Mouse (Mus musculus): Measurements from ENCODE around the gene Them7. TPM values are rescaled to one million over a fixed set of nuclear protein-coding genes. Genes with fewer than 3 reads are reported as not detected.

Gene Them7
- polyA plus RNA-seq, 1 experiment from 2014 or later = 1.1 TPM

DNA sequence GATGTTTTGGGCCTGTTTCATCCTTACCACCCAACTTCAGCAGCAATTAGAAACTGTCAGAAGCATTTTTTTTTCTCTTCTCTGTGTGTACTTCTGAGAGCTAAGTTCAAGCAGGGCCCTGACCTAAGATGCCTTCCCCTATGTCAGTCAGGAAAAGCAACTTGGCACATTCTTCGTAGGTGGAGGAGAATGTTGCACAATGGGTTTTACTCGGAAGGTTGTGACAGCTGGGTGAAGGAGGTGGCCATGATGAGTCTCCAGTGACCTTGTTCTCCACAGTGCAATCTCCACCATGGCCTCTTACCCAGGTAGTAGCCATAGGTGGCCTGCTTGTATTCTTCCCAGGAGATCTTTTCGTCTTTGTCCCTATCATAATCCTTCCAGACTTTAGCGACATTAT is 170.3 kb downstream of the Them7 start:
- no peaks in the 10 kb centered on the region for H3K27me3 ChIP-seq (replicated peaks)
- no peak overlapping the region for H3K4me2 ChIP-seq
- H3K9me3 ChIP-seq (replicated peaks) = no peaks in the 10 kb centered on the region
- H3K4me3 ChIP-seq = no peak overlapping the region
- no peak overlapping the region for H3K9ac ChIP-seq
- no peak overlapping the region for H3K27ac ChIP-seq (ENCODE audit: poor library complexity, severe bottlenecking)
- peaks cover 42% of the 10 kb centered on the region for H3K4me1 ChIP-seq (replicated peaks)
- no peak for ATAC-seq (ENCODE audit: insufficient number of reproducible peaks, low FRiP score)
- 76% methylated on average over 4 of the region's 4 CpGs for WGBS
- H3K36me3 ChIP-seq = peaks cover 61% of the 10 kb centered on the region

DNA sequence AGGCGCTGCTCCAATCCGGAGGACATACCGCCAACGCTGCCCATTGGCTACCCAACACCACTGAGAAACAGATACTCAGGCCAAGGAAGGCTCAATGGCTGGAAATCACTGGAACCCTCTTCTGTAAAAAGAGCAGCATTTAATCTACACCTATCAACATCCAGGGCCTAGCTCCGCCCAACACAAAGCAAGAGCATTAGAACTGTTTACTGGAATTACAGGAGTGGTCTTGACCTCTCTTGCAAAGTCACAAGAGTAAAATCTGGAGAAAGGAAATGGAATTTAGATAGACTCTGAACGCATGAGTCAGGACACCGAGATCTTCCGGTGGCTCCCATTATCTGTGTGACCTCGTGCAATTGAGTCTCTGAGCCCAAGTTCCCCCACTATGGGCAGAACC is 171.9 kb downstream of the Them7 start:
- H3K27ac ChIP-seq (ENCODE audit: poor library complexity, severe bottlenecking) = no peak overlapping the region
- no peak overlapping the region for H3K9ac ChIP-seq
- H3K36me3 ChIP-seq = peaks cover 46% of the 10 kb centered on the region
- no peaks in the 10 kb centered on the region for H3K27me3 ChIP-seq (replicated peaks)
- H3K9me3 ChIP-seq (replicated peaks) = no peaks in the 10 kb centered on the region
- H3K4me2 ChIP-seq = peak overlapping the region; percentile 87; the same call in 1 of the 2 replicates
- H3K4me3 ChIP-seq = no peak overlapping the region
- ATAC-seq (ENCODE audit: insufficient number of reproducible peaks, low FRiP score) = no peak
- peaks cover 46% of the 10 kb centered on the region for H3K4me1 ChIP-seq (replicated peaks)
- WGBS = 66% methylated on average over 9 of the region's 9 CpGs

DNA sequence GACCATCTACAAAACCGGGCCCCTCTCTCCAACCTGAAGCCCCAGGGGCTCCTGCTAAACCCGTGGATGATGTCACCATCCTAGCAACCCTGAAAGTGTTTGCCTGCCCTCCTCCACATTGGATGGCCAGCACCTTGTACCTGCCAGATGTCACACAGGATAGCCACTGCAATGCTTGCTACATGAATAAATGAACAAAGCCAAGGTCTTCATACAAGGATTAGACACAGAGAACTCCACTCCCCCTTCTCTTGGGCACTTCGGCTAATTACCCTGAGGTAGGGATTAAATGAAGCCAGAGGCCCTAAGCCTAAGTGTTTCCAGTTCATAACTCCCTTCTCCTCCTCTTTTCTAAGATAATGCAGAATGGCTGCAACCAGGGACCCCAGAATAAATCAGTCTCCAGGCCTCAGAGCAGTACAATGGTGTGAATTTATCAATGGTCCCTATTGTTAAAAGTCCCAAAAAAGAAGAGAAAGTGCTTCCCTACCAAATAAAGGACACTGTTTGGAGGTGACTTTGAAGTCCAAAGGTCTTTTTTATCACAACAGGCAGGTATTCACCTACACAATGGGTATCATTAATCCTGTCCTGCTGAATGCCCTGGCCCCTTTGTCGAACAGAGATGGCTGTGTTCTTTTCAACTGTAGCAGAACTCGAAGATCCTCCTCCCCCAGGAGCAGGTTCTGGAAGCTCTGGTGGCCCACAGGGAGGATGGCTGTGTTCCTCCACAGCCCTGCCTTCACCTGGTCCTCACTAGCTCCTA is 173.5 kb downstream of the Them7 start:
- Histone ChIP-seq H3K9me3 (replicated peaks) (no peaks in the 10 kb centered on the region), H3K4me1 (replicated peaks) (peaks cover 46% of the 10 kb centered on the region), H3K4me3 (peak overlapping the region; percentile 86), H3K27me3 (replicated peaks) (no peaks in the 10 kb centered on the region; the same call in 1 of the 2 replicates), H3K9ac (peak overlapping the region; percentile 94), H3K36me3 (peaks cover 31% of the 10 kb centered on the region), H3K4me2 (peak overlapping the region; percentile 87), H3K27ac (ENCODE audit: poor library complexity, severe bottlenecking) (peak overlapping the region; percentile 94; the same call in 1 of the 2 replicates)
- WGBS = 34% methylated on average over 5 of the region's 5 CpGs
- no peak for ATAC-seq (ENCODE audit: insufficient number of reproducible peaks, low FRiP score)

DNA sequence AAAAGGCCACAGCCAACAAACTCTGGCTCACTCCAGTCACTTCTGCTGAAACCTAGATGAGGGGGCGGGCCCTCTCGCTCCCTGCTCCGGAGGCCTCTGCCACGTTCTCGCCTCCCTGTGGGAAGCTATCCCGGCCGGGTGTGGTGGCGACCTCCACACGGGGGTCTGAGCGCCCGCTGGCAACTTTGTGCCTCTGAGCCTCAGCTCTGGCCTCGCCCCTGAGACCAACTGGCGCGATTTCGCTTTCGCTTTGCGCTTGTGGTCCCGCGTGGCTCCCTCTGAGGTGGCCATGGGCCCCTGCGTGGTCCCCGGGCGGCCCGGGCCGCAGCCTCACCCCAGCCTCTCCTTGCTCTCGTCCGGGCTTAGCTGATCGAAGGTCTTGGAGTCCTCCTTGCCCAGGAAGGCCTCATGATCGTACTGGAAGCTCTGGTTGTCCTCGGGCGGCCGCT is 174.5 kb downstream of the Them7 start:
- no peaks in the 10 kb centered on the region for H3K9me3 ChIP-seq (replicated peaks)
- under 1% methylated on average over 31 of the region's 31 CpGs for WGBS
- peak overlapping the region; percentile 94 for H3K9ac ChIP-seq
- peaks cover 20% of the 10 kb centered on the region for H3K36me3 ChIP-seq
- peaks cover 38% of the 10 kb centered on the region for H3K4me1 ChIP-seq (replicated peaks)
- peak; percentile 67 for ATAC-seq (ENCODE audit: insufficient number of reproducible peaks, low FRiP score)
- peak overlapping the region; percentile 87 for H3K4me2 ChIP-seq
- H3K27ac ChIP-seq (ENCODE audit: poor library complexity, severe bottlenecking) = peak overlapping the region; percentile 94
- H3K4me3 ChIP-seq = peak overlapping the region; percentile 86
- no peaks in the 10 kb centered on the region; the same call in 1 of the 2 replicates for H3K27me3 ChIP-seq (replicated peaks)

DNA sequence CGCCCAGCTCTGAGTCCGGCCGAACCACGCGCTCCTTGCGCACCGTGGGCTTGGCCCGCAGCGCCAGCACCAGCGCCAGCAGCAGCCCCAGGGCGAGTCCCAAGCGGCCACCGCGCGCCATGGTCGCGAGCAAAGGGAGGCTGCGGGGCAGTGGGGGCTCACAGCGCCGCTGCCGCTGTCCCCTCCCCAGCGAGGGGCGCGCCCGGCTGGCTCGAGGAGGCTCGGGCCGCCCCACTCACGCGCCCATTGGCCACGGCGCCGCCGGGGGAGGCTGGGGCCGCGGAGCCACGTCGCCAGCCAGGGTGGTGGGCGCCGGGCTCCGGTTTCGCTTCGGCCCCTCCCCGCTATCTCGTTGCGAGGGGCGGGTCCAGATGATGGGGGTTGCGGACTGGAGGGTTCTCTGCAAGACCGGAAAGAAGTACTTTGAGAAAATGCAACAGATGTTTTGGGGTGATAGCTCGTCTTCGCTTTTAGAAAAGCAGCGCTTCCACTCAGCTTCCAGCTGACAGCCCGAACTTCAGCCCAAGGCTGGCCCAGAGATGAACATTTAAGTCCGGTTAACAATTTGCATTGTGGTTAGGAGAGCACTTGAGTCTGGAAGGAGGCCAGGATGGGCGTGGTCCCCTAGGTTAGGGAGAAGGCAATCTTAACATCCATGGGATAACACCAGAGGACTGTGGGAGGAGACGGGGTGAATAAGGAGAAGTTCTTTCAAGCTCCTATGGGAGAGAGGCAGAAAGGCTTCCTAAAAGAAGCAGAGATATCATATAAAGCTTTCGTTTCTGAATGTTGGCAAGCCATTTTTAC is 175.2 kb downstream of the Them7 start, which contains the start of gene Rcn1:
Gene Rcn1 (minus strand): TSS at position 235 of the 807 bp plus-strand sequence.
- H3K9ac ChIP-seq = peak within 1 kb of the TSS; percentile 94
- H3K27me3 ChIP-seq (replicated peaks) = no peaks in the 10 kb centered on the region; the same call in 1 of the 2 replicates
- peak; percentile 95 for ATAC-seq (ENCODE audit: insufficient number of reproducible peaks, low FRiP score)
- WGBS = 1% methylated on average over 53 of the region's 57 CpGs
- H3K4me3 ChIP-seq = peak within 1 kb of the TSS; percentile 86
- peaks cover 14% of the 10 kb centered on the region for H3K36me3 ChIP-seq
- H3K27ac ChIP-seq (ENCODE audit: poor library complexity, severe bottlenecking) = peak within 1 kb of the TSS; percentile 94
- H3K9me3 ChIP-seq (replicated peaks) = no peaks in the 10 kb centered on the region
- peaks cover 38% of the 10 kb centered on the region for H3K4me1 ChIP-seq (replicated peaks)
- peak within 1 kb of the TSS; percentile 87 for H3K4me2 ChIP-seq

DNA sequence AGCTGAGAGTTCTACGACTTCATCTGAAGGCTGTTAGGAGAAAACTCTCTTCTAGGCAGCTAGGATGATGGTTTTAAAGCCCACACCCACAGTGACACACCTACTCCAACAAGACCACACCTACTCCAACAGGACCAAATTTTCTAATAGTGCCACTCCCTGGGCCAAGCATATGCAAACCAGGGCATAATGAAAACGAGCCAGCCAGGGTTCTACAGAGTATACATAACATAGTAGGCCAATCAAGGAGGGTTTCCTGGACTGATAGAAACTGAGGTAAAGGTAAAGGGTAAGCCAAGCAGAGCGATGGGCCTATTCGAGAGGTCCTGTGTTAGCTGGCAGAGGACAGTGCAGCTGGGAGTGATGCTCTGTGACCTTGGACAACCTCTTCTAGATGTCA is 176.4 kb downstream of the Them7 start:
- Histone ChIP-seq H3K27ac (ENCODE audit: poor library complexity, severe bottlenecking) (no peak overlapping the region), H3K4me1 (replicated peaks) (peaks cover 31% of the 10 kb centered on the region), H3K36me3 (peaks cover 4% of the 10 kb centered on the region; the same call in 1 of the 2 replicates), H3K4me2 (no peak overlapping the region), H3K4me3 (no peak overlapping the region), H3K9me3 (replicated peaks) (no peaks in the 10 kb centered on the region), H3K9ac (no peak overlapping the region), H3K27me3 (replicated peaks) (no peaks in the 10 kb centered on the region; the same call in 1 of the 2 replicates)
- ATAC-seq (ENCODE audit: insufficient number of reproducible peaks, low FRiP score) = no peak
- 86% methylated on average over 4 of the region's 4 CpGs for WGBS

DNA sequence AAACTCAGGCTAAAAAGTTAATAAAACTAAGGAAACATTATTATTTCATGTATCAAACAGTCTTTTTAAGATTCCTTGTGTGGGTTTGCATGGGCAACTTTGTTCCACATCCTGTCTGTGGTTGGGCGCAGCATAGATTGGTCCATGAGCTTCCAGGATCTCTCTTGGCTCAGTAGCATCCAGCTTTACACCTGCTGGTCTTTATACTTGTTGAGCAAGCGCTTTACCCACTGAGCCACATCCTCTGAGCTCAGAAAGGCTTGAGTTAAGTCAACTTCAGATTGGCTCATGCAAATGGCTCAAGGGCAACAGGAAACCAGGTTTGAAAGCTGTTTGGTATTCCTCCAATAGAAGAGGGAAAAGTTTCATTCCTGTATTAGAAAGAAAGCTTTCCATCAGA is 178.1 kb downstream of the Them7 start:
- Histone ChIP-seq H3K4me1 (replicated peaks) (peaks cover 15% of the 10 kb centered on the region), H3K4me2 (no peak overlapping the region), H3K9ac (no peak overlapping the region), H3K27me3 (replicated peaks) (no peaks in the 10 kb centered on the region; the same call in 1 of the 2 replicates), H3K9me3 (replicated peaks) (no peaks in the 10 kb centered on the region), H3K4me3 (no peak overlapping the region), H3K36me3 (no peaks in the 10 kb centered on the region), H3K27ac (ENCODE audit: poor library complexity, severe bottlenecking) (no peak overlapping the region)
- WGBS = 79% methylated on average over 2 of the region's 2 CpGs
- no peak for ATAC-seq (ENCODE audit: insufficient number of reproducible peaks, low FRiP score)

DNA sequence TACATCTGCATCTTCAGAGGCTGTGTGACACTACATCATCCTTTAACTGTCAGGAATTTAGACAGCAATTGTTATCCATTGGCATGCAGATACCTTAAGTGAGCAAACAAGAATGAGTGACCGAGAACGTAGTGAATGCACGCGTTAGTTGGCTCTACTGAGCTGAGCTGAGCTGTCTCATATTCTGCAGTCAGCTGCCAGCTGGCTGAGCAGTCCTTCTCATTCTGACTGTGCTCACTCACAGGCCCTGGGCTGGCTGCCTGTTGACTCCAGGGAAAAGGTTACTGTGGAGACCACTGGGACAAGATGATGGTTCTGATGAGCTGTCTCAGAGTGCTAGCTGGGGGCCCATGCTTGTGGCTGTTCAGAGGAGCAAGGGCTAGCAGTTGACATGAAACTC is 184.4 kb downstream of the Them7 start:
- no peaks in the 10 kb centered on the region for H3K27me3 ChIP-seq (replicated peaks)
- 55% methylated on average over 4 of the region's 4 CpGs for WGBS
- H3K4me2 ChIP-seq = no peak overlapping the region
- H3K9me3 ChIP-seq (replicated peaks) = no peaks in the 10 kb centered on the region
- no peak overlapping the region for H3K4me3 ChIP-seq
- ATAC-seq (ENCODE audit: insufficient number of reproducible peaks, low FRiP score) = no peak
- no peaks in the 10 kb centered on the region for H3K36me3 ChIP-seq
- H3K4me1 ChIP-seq (replicated peaks) = peaks cover 5% of the 10 kb centered on the region; the same call in 1 of the 2 replicates
- H3K27ac ChIP-seq (ENCODE audit: poor library complexity, severe bottlenecking) = no peak overlapping the region
- no peak overlapping the region for H3K9ac ChIP-seq

DNA sequence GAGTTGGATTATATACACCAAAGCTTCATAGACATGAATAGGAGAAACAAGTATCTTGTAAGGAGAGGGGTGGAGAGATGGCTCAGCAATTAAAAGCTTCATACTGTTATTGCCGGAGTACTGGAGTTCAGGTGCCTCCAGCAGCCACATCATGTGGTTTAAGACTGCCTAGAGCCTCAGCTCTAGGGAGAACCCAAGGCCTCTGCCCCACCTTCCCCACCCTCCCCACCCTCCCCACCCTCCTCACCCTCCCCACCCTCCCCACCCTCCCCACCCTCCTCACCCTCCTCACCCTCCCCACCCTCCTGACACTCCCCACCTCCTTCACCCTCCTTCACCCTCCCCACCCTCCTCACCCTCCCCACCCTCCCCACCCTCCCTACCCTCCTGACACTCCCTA is 185.1 kb downstream of the Them7 start:
- no peak overlapping the region for H3K4me2 ChIP-seq
- no peaks in the 10 kb centered on the region for H3K27me3 ChIP-seq (replicated peaks)
- 83% methylated on average over 1 of the region's 1 CpGs for WGBS
- no peaks in the 10 kb centered on the region for H3K9me3 ChIP-seq (replicated peaks)
- H3K4me1 ChIP-seq (replicated peaks) = peaks cover 10% of the 10 kb centered on the region
- H3K9ac ChIP-seq = no peak overlapping the region
- H3K36me3 ChIP-seq = no peaks in the 10 kb centered on the region
- no peak for ATAC-seq (ENCODE audit: insufficient number of reproducible peaks, low FRiP score)
- H3K27ac ChIP-seq (ENCODE audit: poor library complexity, severe bottlenecking) = no peak overlapping the region
- H3K4me3 ChIP-seq = no peak overlapping the region

DNA sequence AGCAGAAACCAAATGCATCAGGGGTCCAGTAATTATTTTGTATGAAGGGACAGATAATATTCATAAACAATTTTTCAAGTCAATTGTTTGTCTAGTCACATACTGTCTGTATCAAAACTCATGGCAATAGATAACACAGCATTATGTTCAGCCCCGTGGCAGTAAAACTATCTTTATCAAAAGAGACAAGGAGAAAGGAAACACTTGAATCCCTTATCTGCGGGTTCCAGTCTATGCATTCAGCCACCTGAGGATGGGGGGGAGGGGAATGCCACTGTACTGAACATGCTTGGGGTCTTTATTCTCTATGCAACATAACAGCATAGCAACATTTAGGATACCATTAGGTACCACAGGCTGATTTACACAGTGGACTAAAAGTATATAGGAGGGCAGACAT is 190.2 kb downstream of the Them7 start:
- no peaks in the 10 kb centered on the region for H3K36me3 ChIP-seq
- no peak overlapping the region for H3K27ac ChIP-seq (ENCODE audit: poor library complexity, severe bottlenecking)
- H3K9ac ChIP-seq = no peak overlapping the region
- no peaks in the 10 kb centered on the region for H3K9me3 ChIP-seq (replicated peaks)
- 0 out of 2 replicates have a peak, but pooled peaks cover 5% of the 10 kb centered on the region for H3K27me3 ChIP-seq (replicated peaks)
- 19% methylated on average over 2 of the region's 2 CpGs for WGBS
- no peak overlapping the region for H3K4me2 ChIP-seq
- ATAC-seq (ENCODE audit: insufficient number of reproducible peaks, low FRiP score) = no peak
- peaks cover 21% of the 10 kb centered on the region for H3K4me1 ChIP-seq (replicated peaks)
- H3K4me3 ChIP-seq = no peak overlapping the region

DNA sequence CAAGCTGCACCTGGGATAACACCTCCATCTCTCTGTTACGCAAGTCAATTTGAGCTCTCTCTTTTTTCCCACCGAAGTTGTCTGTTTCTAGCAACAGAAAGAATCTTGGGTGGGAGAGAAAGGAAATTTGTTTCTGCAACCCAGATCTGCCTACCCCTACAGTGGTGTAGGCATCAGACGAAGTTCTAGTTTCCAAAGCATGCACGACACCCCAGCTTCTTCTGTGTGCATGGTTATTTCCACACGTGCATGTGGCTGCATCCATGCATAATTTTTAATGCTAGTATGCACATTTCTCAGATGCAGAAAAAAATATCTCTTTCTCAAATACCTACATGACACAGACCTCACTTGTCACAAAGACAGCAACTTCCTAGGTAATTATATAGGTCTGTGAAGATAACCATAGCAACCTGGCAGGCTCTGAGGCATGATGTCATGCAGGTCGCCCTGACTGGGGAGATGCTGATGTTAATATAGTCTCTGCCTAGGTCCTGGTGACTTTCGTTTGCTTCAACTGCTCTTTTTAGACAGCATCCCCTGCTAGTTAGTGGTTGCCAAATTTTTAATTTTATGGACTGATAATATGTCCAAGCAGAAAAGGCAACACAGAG is 192.0 kb downstream of the Them7 start:
- WGBS = 71% methylated on average over 7 of the region's 7 CpGs
- Histone ChIP-seq H3K27me3 (replicated peaks) (0 out of 2 replicates have a peak, but pooled peaks cover 5% of the 10 kb centered on the region), H3K4me3 (no peak overlapping the region), H3K36me3 (no peaks in the 10 kb centered on the region), H3K4me1 (replicated peaks) (peaks cover 21% of the 10 kb centered on the region), H3K9me3 (replicated peaks) (no peaks in the 10 kb centered on the region), H3K27ac (ENCODE audit: poor library complexity, severe bottlenecking) (no peak overlapping the region), H3K9ac (no peak overlapping the region), H3K4me2 (no peak overlapping the region)
- no peak for ATAC-seq (ENCODE audit: insufficient number of reproducible peaks, low FRiP score)

All from heart, embryonic 12.5 days (tissue).